Mouse (Mus musculus) naive thymus-derived CD4-positive, alpha-beta T cell, adult 2 months (primary cell): ENCODE data around the gene Kcnip1.

ENCODE experiments used
- DNase-seq: peaks from one replicate; pipeline ENCODE4 v3.0.0-alpha.2; 2011; ENCODE audit warnings: low read depth

Kcnip1 gene

DNA sequence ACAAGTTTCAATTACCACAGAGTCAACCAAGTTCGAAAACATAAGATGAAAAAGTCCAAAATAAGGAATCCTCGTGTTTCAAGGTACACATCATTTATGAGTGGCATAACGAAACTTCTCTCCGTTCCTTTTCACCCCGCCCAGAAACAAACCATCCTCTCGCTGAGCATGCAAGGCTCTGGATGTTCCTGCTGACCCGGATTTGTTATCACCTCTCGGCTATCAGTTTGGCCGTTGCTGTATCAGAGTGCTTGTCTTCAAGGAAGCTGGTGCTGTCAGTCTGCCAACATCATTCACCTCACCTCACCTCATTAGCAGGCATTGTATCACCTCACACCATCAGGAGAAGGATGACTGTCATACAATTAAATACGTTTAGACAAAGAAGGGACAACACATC is 90.6 kb downstream of the Kcnip1 start:
- no peak for DNase-seq

GRCm38 (mm10) chr11:33901783-33902182 is 91.2 kb downstream of the Kcnip1 start:
- DNase-seq: no peak

DNA sequence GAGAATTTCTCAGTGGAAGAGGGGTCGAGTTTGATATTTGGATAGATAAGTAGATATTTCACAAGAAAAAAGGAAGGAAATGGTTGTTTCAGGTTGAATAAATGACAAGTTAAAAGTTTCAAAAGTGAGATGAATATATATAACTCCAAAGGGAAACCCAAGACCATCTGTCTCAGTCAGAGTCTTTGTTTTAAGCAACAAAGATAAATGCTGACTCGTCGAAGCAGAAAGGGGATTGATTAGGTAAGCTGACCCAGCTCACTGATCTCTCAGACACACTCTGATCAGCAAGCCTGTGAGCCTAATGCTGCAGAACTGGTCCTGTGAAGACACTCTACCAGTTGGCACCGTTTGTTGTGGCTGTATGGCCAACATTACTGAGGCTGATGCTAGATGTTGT is 101.9 kb downstream of the Kcnip1 start:
- DNase-seq: no peak

DNA sequence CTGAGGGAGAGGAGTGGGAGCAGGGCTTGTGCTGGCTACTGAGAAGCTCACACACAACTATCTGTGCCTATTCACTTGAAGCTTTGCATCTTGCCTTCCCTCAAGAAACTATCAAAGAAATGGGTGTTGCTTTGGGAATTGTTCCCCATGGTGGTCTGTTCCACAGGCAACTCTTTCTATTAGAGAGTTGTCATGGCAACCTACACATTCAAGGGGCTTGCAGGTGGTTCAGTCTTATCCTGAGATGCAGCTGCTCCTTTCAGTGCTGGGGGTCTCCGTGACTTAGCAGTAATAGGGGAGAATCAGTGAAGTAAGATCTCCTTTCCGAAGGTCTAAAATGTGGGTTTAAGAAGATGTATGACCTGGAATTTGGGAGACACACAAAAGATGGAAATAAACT is 102.6 kb downstream of the Kcnip1 start:
- DNase-seq: no peak

DNA sequence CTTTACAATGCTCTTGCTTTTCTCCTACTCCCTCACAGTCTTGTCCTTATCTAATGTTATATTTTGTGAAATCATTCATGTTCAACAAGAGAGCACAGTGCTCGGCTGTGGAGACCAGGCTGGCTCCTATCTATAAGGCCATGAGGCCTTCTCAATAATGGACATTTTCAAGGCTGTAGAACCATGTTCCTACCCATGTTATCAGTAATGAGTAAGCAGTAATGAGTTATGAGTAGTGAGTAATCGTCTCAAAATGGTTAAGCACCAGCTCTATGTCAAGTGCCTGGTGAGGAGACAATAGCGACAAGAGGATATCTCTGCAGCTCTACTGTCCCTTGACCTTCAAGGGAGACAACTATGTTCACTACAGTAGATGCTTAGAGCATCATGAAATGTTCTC is 105.3 kb downstream of the Kcnip1 start:
- DNase-seq: no peak

DNA sequence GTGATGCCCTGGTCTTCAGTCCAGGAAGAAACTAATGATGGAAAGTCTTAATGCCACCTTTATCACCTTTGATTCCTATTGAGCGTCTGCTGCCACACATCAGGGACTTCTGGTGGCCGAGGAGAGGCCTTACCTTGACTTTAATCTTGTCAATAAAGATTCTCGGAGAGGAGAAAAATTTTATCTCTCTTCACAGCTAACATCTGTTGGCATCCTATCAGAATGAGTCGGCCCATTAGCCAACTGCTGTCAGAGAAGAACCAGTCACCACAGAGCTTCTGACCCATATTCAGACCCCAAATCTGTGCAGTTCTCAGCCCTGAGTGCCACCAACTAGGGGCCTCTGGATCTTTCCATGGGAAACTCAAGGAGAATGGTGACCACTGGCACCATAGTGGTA is 107.0 kb downstream of the Kcnip1 start:
- DNase-seq: no peak

- DNase-seq: no peak
These were observed 110.1 kb downstream of the Kcnip1 start for GRCm38 (mm10) chr11:33882731-33883328.

DNA sequence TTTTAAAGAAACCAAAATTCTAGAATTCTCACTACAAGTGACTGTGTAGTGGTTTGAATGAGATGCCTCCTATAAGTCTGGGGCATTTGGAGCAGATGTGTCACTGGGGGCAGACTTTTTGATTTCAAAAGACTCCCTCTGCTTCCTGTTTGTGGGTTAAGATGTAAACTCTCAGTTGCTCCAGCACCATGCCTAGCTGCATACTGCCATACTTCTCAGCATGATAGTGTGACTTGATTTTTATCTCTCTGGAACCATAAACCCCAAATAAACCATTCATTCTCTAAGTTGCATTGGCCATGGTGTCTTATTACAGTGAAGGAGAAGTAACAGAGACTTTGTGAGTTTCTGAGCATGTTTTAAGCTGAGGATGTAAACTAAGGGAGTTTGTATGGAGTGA is 118.0 kb downstream of the Kcnip1 start:
- DNase-seq: no peak

- no peak for DNase-seq
These were observed 119.7 kb downstream of the Kcnip1 start for GRCm38 (mm10) chr11:33873071-33873781.

DNA sequence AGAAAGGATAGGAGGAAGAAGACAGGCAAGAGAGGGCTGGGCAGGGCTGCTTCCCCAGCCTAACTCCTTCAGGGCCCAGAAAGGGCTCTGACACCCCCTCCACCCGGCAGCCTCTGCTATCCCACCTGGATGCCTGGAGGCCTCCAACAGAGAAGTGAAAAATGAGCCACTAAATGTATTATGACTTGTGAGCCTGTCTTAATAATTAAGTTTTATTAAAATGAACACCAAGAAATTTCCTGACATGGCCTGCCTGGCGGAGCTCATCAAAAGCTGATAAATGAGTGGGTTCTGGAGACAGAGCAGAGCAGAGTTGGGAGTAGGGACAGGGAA is 120.3 kb downstream of the Kcnip1 start:
- DNase-seq: no peak

DNA sequence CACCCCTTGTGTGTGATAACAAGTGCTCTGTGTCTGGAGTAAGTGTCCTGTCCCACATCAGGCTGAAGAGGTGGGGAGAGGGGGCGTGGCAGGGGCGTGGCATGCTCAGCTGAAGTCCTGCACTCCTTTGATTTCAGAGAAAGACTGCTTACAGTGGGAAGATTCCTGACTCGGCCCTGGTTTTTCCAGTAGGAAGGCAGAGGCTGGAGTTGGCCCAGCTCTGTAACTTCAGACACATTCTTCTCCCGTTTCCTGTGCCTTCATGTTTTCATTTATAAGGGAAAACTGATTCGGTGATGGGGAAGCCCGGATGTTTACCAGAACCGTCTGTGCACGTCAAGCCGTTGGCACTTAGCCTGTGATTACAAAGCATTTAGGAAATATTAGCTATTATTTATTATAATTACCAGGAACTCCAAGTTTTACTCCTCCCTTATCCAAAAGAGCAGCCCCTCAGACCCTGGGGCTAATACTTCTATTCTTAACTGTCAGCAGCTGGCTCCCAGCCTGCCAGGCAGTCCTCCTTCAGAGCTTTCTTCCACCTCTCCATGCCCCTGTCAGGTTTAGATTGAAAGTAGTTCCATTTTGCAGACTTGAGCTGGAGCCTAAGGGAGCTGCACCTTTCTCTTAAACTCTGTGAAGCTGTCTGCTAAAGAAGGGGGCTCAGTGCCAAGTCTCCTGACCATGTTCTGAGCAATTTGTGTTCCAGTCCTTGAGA is 120.8 kb downstream of the Kcnip1 start:
- no peak for DNase-seq

- DNase-seq: no peak
These were observed 122.7 kb downstream of the Kcnip1 start for GRCm38 (mm10) chr11:33870246-33870645.

DNA sequence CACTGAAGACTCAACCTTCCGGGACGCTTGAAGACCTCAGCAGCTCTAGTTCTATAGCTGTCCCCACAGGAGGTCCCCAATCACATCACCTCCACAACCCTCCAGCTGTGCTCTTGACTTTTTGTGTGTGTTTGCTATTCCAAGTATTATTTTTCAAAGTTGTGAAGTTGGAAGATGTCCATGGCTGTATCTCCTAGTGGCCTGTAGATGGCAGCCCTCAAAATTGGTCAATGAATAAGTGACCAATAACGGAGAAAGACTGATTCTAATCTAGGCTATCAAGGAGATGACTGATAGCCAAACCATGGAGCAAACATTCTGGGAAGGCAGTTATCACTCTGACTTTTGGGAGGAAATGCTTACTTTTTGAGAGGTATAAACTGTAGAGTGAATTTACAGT is 123.4 kb downstream of the Kcnip1 start:
- DNase-seq: no peak

DNA sequence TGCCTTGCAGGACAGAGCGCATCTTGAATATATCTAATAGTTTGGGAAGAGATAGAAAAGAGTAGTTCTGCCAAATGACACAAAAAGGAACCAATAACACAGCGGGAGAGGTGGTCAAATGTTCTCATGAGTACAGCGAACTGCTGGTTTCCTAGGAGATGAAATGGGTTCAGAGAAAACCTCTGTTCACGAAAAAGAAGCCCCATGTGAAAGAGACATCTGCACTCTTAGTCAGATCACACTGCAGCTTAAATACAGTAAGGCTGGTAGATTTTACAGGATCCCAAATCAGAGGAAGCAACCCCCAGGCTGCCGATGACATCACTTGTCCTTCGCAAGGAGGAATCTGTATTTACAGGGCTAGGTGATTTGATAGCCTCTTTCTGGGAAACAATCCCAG is 126.2 kb downstream of the Kcnip1 start:
- no peak for DNase-seq

DNA sequence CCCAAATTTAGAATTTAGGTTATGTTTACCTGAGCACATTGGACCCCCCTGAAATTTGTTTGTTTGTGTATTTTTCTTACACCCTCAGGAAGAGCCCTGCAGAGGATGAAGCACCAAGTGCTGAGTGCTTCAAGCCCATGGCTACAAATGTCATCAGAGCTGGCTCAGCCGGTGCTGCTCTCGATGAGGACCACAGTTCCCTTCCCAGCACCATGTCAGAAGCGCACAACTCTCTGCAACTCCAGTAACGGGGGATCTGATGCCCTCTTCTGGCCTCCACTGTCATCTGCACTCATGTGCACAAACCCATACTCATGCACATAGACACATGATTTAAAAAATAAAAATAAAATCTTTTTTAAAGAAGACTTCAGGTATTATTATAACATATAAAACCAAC is 128.7 kb downstream of the Kcnip1 start:
- no peak for DNase-seq

DNA sequence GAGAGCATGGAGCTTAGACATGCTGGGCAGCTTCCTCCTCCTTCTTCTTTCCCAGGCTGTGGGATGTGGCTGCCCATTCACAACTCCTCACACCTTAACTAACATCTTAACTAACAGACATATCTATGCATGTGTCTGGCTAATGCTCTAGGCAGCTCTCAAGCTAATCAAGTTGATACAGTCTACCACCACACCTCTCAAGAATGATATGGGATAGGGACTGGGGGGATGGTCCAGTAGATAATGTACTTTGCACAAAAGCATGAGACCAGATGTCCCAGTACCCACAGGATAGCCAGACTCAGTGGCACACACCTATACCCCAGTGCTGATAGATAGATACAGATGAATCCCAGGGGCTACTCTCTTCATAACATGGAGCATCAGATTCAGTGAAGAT is 131.1 kb downstream of the Kcnip1 start:
- DNase-seq: no peak

DNA sequence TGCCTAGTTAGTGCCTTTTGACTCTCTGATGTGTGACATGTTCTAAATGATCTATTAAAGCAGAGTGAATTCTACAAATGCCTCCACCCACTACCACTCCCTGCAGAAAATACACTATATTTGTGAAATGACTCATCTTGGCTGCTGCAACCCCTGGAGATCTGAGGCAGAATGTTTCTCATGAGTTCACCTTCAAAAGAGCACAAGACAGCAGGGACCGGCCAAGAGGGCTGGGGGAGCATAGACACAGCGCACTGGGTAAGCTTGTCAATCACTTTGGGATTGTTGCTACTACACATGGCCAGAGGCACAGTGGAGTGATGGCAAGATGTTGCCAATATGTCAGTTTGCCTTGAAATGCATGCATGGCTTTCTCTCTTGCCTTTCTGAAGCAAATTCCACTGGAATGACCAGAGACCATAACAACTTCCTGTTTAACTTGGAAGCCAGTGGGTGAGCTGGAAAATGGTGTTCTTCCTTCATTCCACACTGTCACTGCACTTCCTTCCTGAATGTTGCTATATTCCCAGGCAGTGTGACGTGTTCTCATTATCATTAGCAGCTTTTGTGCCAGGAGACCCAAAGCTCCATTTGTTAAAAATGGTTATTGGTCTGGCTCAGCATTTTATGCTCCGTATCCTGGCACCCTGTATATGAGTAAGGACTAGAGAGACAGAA is 131.9 kb downstream of the Kcnip1 start:
- no peak for DNase-seq

DNA sequence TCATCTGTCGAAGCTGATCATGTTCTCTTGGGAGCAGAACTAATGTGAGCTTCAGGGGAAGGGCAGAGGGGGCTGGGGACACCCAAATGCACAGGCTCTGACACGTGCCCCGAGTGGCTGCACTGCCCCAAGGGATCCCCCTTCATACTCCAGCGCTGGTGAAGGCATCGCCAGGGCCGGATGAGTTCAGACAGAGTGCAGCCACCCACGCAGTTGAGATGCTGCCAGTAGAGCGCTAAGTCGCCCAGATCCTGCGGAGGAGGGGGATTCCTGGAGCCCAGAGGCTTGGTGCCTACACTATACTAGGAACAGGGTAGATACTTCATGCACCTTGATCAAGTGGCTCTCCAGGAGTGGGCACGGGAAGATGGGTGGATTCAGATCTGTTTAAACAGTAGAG is 143.3 kb downstream of the Kcnip1 start:
- no peak for DNase-seq

GRCm38 (mm10) chr11:33848685-33849084 is 144.3 kb downstream of the Kcnip1 start:
- no peak for DNase-seq

GRCm38 (mm10) chr11:33845931-33846330 is 147.0 kb downstream of the Kcnip1 start:
- DNase-seq: no peak

- no peak for DNase-seq
These were observed 149.6 kb downstream of the Kcnip1 start for GRCm38 (mm10) chr11:33843294-33843864.

DNA sequence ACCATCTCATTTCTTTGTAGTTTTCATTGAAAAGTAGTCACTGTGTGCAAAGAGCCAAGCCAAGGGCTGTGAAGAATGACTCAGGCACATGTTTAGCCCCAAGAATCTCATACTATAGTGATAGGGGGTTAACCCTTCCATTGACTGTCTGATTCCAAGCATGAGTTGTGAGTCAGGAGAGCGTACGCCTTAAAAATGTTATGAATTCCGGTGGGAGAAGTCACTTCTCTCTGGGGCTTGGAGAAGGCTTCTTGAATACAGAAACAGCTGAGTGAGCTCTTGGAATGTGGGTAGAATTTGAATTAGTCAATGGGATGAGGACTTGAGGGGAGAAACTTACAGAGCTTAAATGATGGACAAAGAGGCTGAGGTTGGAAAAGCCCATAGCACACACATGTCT is 153.9 kb downstream of the Kcnip1 start:
- DNase-seq: no peak

DNA sequence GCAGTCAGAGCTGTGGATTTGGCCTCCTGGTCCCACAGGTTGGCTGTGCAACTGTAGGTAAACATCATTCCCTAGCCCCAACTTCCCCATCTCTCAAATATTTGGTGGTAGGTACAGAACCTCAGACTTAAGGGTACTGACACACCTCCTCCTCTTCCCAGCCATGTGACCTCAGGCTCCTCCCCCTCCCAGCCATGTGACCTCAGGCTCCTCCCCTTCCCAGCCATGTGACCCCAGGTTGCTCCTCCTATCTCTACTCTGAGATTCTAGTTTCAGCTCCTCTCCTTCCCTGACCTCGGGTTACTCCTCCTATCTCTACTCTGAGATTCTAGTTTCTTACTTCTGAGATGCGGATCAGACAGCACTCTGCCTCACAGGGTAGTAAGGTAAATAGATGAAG is 163.2 kb downstream of the Kcnip1 start:
- no peak for DNase-seq
